Mouse (Mus musculus) olfactory bulb, adult 2 months (tissue): ENCODE results near the gene Copa.

ENCODE experiments used
- CTCF ChIP-seq: fragments of 200-500 bp; IDR thresholded peaks from 2 replicates; pipeline ENCODE4 v1.5.1; 2012; ENCODE audit warnings: low read depth, mild to moderate bottlenecking, low read length, moderate library complexity; ENCODE audit not compliant: insufficient read depth
- POLR2A ChIP-seq: fragments of 200-500 bp; IDR thresholded peaks from 2 replicates; pipeline ENCODE4 v1.6.1; 2012; ENCODE audit warnings: mild to moderate bottlenecking, low read depth, low read length, moderate library complexity; ENCODE audit not compliant: insufficient read depth

DNA sequence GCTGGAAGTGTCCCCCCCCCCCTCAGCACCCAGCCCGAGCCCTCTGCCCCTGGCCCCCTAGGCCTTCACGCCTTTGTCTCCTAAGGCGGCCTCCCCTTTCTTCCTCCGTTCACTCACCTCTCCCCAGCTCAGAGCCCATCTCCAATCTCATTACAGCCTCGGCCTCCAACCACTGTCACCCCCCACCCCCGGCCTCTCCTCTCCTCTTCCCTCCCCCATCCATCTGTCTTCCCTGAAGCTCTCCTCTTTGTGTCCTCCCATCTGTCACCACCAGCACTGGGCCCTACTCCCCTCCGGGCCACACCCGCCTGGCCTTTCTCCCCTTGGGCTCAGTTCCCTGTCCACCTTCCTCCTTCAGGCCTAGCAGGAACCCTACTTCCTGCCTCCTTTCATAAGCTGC is 21.1 kb upstream of the Copa start:
- TF ChIP-seq CTCF (no peak), POLR2A (no peak)
